Mouse (Mus musculus) spleen, adult 2 months (tissue): ENCODE measurements around the gene Trmu.

ENCODE experiments used
- CTCF ChIP-seq: fragments of 200-500 bp; IDR thresholded peaks from 2 replicates; pipeline ENCODE4 v1.5.1; 2011; ENCODE audit warnings: mild to moderate bottlenecking, inconsistent platforms; ENCODE audit not compliant: insufficient read depth, insufficient read length, insufficient replicate concordance; ENCODE audit errors: extremely low read depth
- POLR2A ChIP-seq: fragments of 200-500 bp; IDR thresholded peaks from 2 replicates; pipeline ENCODE4 v1.6.1; 2011; ENCODE audit warnings: low read depth, low read length, inconsistent platforms

DNA sequence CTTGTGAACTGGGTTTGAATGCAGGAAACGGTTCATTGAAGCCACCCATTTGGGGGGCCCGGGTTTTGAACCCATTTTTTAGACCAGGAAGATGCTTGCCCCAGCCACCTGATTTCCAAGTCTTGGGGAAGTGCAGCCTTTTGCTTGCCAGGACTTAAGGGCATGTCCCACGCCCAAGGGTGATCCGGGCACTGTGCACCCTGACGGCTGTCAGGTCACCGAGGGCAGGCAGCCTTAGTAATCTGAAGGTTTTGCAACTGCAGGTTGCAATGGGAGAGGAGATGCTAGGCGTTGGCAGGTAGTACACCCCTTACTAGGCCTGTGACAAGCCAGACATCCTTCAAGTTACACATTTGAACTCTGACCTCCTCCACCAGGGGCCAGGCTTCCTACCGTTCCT is 46.5 kb upstream of the Trmu start:
- TF ChIP-seq CTCF (no peak), POLR2A (no peak)
